Mouse (Mus musculus) lung, postnatal 0 days (tissue): Measurements from ENCODE around the gene Atp5j2.

Experiments used
- CTCF ChIP-seq: IDR thresholded peaks from 2 replicates; pipeline ENCODE4 v1.5.1; 2016; ENCODE audit warnings: antibody characterized with exemption, mild to moderate bottlenecking
- EP300 ChIP-seq: IDR thresholded peaks from 2 replicates; pipeline ENCODE4 v1.6.1; 2016; ENCODE audit warnings: antibody characterized with exemption, mild to moderate bottlenecking, control low read depth

DNA sequence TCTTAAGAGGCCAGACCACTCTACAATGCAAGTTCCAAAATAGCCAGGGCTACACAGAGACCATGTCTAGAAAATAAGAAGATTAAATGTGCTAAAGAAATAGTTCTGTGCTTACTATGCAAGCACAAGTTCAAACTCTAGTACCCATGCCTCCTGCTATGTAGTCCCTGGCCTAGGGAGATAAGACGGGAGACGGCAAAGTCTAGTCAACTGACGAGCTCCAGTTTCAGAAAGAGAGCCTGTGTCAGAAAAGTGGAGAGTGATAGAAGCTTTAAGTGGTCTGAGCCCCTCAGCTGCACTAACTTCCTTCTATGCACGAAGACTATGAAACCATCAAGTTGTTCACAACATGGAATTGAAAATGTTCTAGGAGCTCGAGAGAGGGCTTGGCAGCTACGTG is 42.6 kb downstream of the Atp5j2 start:
- TF ChIP-seq CTCF = no peak
- no peak for TF ChIP-seq EP300
